In genomic region chr11:67599141-67599540, GRCm38 (mm10) we compare ENCODE assay signal across 15 mouse cellular contexts.
"Had no signal": no experiment of that assay in that cellular context is flagged by ENCODE, and none has a peak within 500 bp of the region (broad histone marks: within the 10 kb centered on the region; RNA-seq: fewer than 3 reads in every experiment).

No protein-coding gene starts in this region.

- H3K4me2 ChIP-seq: limb, embryonic 12.5 days; midbrain, embryonic 13.5 days; neural tube, embryonic 12.5 days had no signal

- ATAC-seq: midbrain, embryonic 13.5 days had no signal

- H3K27me3 ChIP-seq: limb, embryonic 12.5 days; midbrain, embryonic 13.5 days; neural tube, embryonic 12.5 days had no signal

- H3K4me3 ChIP-seq: limb, embryonic 12.5 days; midbrain, embryonic 13.5 days; neural tube, embryonic 12.5 days had no signal

- H3K9me3 ChIP-seq: limb, embryonic 12.5 days; midbrain, embryonic 13.5 days; neural tube, embryonic 12.5 days had no signal

- H3K27ac ChIP-seq: kidney, postnatal 0 days; limb, embryonic 12.5 days; liver, embryonic 14.5 days; midbrain, embryonic 13.5 days; neural tube, embryonic 12.5 days; stomach, postnatal 0 days had no signal

- DNase-seq: kidney, adult 11 months; kidney, adult 9 months; kidney, postnatal 36 days; liver; lung, adult 2 months; lung, postnatal 36 days; right cerebral cortex, adult 18-20 months; right cerebral cortex, postnatal 25 days; thymus, postnatal 4 days had no signal

- H3K36me3 ChIP-seq: limb, embryonic 12.5 days; midbrain, embryonic 13.5 days; neural tube, embryonic 12.5 days had no signal

- H3K9ac ChIP-seq: limb, embryonic 12.5 days; liver, embryonic 14.5 days; midbrain, embryonic 13.5 days; neural tube, embryonic 12.5 days had no signal
